Mouse (Mus musculus) NIH3T3 (cell line): ENCODE data around the gene Nploc4.
"Not testable (repeated sequence)": the region's sequence is repeated elsewhere in the genome, so short reads cannot be mapped to it uniquely, and the experiment has no call there.

Experiments
- DNase-seq: peaks from one replicate; pipeline ENCODE4 v3.0.0-alpha.2; 2012; ENCODE audit warnings: low read depth

The Nploc4 gene

GRCm38 (mm10) chr11:120354304-120355276, 82.9 kb downstream of the Nploc4 start:
- peak; percentile 82 for DNase-seq

- peak; percentile 84 for DNase-seq
Observed at GRCm38 (mm10) chr11:120353500-120354303, 83.8 kb downstream of the Nploc4 start.

- peak; percentile 84 for DNase-seq
Observed at GRCm38 (mm10) chr11:120352571-120353290, 84.8 kb downstream of the Nploc4 start.

GRCm38 (mm10) chr11:120352093-120352350, 85.5 kb downstream of the Nploc4 start:
- not testable (repeated sequence) for DNase-seq

- no peak for DNase-seq
Observed at GRCm38 (mm10) chr11:120351250-120352092, 86.0 kb downstream of the Nploc4 start.

GRCm38 (mm10) chr11:120350711-120351110, 86.8 kb downstream of the Nploc4 start:
- no peak for DNase-seq

GRCm38 (mm10) chr11:120349986-120350702, 87.4 kb downstream of the Nploc4 start:
- peak; percentile 98 for DNase-seq

GRCm38 (mm10) chr11:120349371-120349985, 88.0 kb downstream of the Nploc4 start:
- DNase-seq = no peak

- DNase-seq = peak; percentile 80
Observed at GRCm38 (mm10) chr11:120348684-120349370, 88.7 kb downstream of the Nploc4 start.

GRCm38 (mm10) chr11:120347791-120348683, 89.5 kb downstream of the Nploc4 start, which contains the start of gene Actg1:
Actg1 (minus strand) TSS chr11:120348542.
- peak; percentile 95 for DNase-seq

- peak; percentile 58 for DNase-seq
Observed at GRCm38 (mm10) chr11:120347301-120347700, 90.2 kb downstream of the Nploc4 start.

- DNase-seq = peak; percentile 47
Observed at GRCm38 (mm10) chr11:120346383-120347034, 91.0 kb downstream of the Nploc4 start.

- DNase-seq = peak; percentile 75
Observed at GRCm38 (mm10) chr11:120345067-120345681, 92.3 kb downstream of the Nploc4 start.

- DNase-seq = peak; percentile 76
Observed at GRCm38 (mm10) chr11:120344310-120344920, 93.1 kb downstream of the Nploc4 start.

- DNase-seq = peak; percentile 76
Observed at GRCm38 (mm10) chr11:120343519-120344309, 93.8 kb downstream of the Nploc4 start.

GRCm38 (mm10) chr11:120342656-120343160, 94.8 kb downstream of the Nploc4 start:
- DNase-seq = no peak
